Mouse (Mus musculus): ENCODE measurements around the gene Tnk1. TPM values are rescaled to one million over a fixed set of nuclear protein-coding genes. Genes with fewer than 3 reads are reported as not detected.
A peak's percentile ranks its signal among the peaks of the same experiment; 100 is the strongest.

Tnk1 gene
- not detected in 2 replicates for polyA plus RNA-seq (2012; ENCODE audit: insufficient read depth, insufficient read length, missing spikeins)

DNA sequence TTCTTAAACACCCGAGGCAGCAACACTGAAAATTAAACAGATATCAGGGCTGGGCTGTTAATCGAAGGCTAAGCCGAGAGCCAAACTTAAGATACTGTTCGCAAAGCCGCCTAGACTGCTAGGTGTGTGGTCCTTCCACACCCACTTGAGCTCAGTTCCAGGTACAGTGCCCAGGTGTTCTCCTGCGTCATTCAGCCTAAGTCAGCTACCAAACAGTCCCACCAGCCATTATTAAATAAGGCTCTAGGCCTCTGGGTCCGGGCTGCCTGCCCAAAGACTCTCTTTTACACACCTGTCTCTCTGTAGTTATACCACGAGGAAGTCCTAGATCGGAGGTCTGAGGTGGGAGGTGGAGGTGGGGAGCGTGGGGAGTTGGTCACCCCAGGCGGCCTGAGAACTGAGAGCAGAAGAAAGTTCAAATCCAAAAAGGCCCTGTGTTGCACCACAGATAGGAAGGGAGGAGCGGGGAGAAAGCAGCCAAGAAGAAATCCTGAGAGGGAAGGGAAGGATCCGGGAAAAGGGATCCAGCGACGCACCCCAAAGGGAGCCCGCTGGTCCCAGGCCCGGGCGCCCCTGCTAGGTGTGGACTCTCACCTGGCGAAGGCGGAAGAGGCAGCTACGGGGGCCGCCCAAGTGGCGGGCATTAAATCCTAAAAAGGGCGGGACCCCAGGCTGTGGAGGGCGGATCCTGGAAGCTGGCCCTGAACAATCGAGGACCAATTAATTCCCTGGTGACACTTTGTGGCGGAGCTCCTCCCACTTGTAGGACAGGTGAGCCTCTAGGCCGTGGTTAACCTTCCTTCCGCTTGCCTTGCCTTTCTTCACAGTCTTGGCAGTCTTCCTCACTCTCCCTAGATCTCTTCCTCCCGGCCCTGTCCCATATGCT, at the start of gene Tnk1:
Gene Tnk1 (minus strand): TSS at position 618 of the 886 bp plus-strand sequence.
- Histone ChIP-seq H3K4me1 (ENCODE audit: control insufficient read depth, insufficient read depth, low read length) (no peaks in the 10 kb centered on the region), H3K27ac (ENCODE audit: insufficient read depth, low read depth, low read length) (no peak within 1 kb of the TSS), H3K4me3 (ENCODE audit: insufficient read depth, low read length) (no peak within 1 kb of the TSS)
- TF ChIP-seq CTCF (IDR thresholded peaks at IDR 0.05; ENCODE audit: low read depth, low read length) (no peak), POLR2A (IDR thresholded peaks at IDR 0.05; ENCODE audit: borderline replicate concordance, low read depth, low read length) (no peak)

DNA sequence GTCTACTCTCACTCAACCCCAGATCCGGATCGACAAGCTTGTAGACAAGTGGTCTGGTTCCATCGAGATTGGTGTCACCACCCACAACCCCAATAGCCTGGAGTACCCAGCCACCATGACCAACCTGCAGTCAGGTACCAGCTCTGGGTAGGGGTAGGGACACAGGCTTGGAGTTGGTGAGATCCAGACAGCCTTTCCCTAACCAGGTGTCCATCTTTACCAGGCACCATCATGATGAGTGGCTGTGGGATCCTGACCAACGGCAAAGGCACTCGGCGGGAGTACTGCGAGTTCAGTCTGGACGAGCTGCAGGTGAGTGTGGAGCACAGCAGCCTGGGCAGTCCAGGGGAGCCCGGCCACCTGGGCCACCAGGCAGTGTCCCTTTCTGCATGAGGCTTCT, 45.8 kb upstream of the Tnk1 start:
- H3K4me1 ChIP-seq (ENCODE audit: control insufficient read depth, insufficient read depth, low read length): peaks cover 4% of the 10 kb centered on the region; the same call in 1 of the 2 replicates
- no peak overlapping the region for H3K4me3 ChIP-seq (ENCODE audit: insufficient read depth, low read length)
- H3K27ac ChIP-seq (ENCODE audit: insufficient read depth, low read depth, low read length): no peak overlapping the region
- TF ChIP-seq POLR2A (IDR thresholded peaks at IDR 0.05; ENCODE audit: borderline replicate concordance, low read depth, low read length): no peak
- TF ChIP-seq CTCF (IDR thresholded peaks at IDR 0.05; ENCODE audit: low read depth, low read length): no peak

DNA sequence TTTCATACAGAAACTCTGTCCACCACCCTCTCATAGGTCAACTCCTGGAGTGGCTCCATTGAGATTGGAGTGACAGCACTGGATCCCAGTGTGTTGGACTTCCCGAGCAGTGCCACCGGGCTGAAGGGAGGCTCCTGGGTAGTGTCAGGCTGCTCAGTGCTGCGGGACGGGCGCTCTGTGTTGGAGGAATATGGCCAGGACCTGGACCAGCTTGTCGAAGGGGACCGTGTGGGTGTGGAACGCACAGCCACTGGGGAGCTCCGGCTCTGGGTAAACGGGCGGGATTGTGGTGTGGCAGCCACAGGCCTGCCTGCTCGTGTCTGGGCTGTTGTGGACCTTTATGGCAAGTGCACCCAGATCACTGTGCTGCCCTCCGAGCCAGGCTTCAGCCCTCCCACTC, 44.4 kb upstream of the Tnk1 start:
- TF ChIP-seq POLR2A (IDR thresholded peaks at IDR 0.05; ENCODE audit: borderline replicate concordance, low read depth, low read length): no peak
- TF ChIP-seq CTCF (IDR thresholded peaks at IDR 0.05; ENCODE audit: low read depth, low read length): no peak
- Histone ChIP-seq H3K4me3 (ENCODE audit: insufficient read depth, low read length) (peak overlapping the region; percentile 72), H3K27ac (ENCODE audit: insufficient read depth, low read depth, low read length) (no peak overlapping the region), H3K4me1 (ENCODE audit: control insufficient read depth, insufficient read depth, low read length) (peaks cover 4% of the 10 kb centered on the region; the same call in 1 of the 2 replicates)

DNA sequence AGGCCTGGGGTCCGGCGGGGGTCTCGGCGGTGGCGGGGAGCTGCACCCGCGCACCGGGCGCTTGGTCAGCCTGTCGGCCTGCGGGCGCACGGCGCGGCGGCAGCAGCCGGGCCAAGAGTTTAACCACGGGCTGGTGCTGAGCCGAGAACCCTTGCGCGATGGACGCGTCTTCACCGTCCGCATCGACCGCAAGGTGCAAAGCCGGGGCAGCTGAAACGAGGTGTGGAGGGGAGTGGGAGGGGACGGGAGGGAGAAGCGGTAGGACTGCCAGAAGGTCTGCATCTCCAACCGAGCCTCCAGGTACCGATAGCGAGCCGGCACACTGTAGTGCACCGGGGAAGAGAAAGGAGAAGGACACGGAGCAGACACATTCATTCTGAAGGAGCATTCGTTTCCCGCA, 43.5 kb upstream of the Tnk1 start:
- Histone ChIP-seq H3K27ac (ENCODE audit: insufficient read depth, low read depth, low read length) (no peak overlapping the region), H3K4me3 (ENCODE audit: insufficient read depth, low read length) (peak overlapping the region; percentile 72), H3K4me1 (ENCODE audit: control insufficient read depth, insufficient read depth, low read length) (peaks cover 4% of the 10 kb centered on the region; the same call in 1 of the 2 replicates)
- TF ChIP-seq POLR2A (IDR thresholded peaks at IDR 0.05; ENCODE audit: borderline replicate concordance, low read depth, low read length): no peak
- TF ChIP-seq CTCF (IDR thresholded peaks at IDR 0.05; ENCODE audit: low read depth, low read length): no peak

DNA sequence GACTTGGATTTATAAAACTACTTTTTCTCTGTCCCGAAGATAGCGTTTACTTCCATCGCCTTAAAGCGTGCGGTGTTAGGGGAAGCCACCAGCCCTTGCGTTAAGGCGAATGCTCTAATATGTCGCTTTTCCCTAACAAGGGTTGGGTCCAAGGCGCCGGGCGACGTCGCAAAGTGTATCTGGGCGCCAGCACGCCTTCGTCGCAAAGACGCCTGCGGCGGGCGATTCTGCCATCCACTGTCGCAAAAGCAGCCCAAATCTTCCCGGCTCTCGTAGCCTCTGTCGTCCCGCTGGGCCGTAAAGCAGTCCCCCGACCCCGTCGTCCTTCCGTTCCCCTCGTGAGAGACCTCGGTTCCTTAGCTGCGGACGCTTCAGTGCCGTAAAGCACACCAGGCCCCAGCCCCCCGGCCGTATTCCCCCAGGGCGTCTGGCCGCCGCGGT, 42.9 kb upstream of the Tnk1 start:
- H3K4me3 ChIP-seq (ENCODE audit: insufficient read depth, low read length): peak overlapping the region; percentile 72
- TF ChIP-seq CTCF (IDR thresholded peaks at IDR 0.05; ENCODE audit: low read depth, low read length) (no peak), POLR2A (IDR thresholded peaks at IDR 0.05; ENCODE audit: borderline replicate concordance, low read depth, low read length) (no peak)
- peak overlapping the region; percentile 73 for H3K27ac ChIP-seq (ENCODE audit: insufficient read depth, low read depth, low read length)
- H3K4me1 ChIP-seq (ENCODE audit: control insufficient read depth, insufficient read depth, low read length): peaks cover 4% of the 10 kb centered on the region; the same call in 1 of the 2 replicates

DNA sequence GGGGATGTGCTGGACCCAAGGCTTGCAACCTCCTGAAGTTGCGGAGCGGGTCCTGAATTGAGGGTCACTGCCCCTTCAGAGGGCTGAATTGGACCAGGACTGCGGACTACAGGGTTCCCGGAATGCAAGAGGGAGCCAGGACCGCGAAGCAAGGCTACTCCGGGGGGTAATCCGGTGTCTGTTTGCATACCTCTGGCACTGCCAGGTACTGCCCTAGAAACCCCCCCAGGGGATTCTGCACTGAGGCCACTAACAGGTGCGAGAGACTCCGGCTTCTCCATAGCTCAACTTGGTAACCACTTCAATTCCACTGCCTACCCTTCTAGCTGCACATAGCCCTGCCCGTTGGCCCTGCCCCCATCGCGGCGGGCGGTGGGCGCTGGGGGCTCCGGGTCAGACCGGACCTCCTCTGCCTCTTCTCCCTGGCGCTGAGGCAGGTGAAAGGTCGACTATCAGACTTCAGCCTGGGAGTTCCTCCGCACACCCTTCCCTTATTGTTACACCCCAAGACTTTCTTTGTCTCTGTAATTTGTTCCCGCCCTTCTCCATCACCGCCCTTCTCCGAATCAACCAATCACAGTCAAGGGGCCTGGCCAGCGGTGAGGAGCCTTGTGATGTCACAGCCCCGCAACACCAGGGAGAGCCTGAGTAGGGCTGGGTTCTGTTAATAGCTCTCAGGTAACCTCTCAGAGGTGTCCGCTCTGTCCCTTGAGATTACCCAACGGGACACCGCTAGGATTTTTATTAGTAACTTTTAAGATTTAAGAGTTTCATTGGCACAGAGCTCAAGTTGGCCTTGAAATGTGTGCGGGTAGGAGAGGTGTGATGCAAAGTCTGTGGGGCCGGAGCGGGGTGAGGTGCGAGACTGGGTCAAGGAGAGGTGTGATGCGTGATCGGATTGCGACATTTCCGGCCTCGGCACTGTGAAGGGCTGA, 42.2 kb upstream of the Tnk1 start, which contains the start of the genes 2810408A11Rik and Neurl4:
Gene 2810408A11Rik (minus strand): TSS at position 517 of the 935 bp plus-strand sequence.
Gene Neurl4 (plus strand): TSS at position 602 of the 935 bp plus-strand sequence.
- Histone ChIP-seq H3K27ac (ENCODE audit: insufficient read depth, low read depth, low read length) (peak within 1 kb of the TSS; percentile 73), H3K4me1 (ENCODE audit: control insufficient read depth, insufficient read depth, low read length) (peaks cover 4% of the 10 kb centered on the region; the same call in 1 of the 2 replicates), H3K4me3 (ENCODE audit: insufficient read depth, low read length) (peak within 1 kb of the TSS; percentile 72)
- TF ChIP-seq POLR2A (IDR thresholded peaks at IDR 0.05; ENCODE audit: borderline replicate concordance, low read depth, low read length) (no peak), CTCF (IDR thresholded peaks at IDR 0.05; ENCODE audit: low read depth, low read length) (no peak)

DNA sequence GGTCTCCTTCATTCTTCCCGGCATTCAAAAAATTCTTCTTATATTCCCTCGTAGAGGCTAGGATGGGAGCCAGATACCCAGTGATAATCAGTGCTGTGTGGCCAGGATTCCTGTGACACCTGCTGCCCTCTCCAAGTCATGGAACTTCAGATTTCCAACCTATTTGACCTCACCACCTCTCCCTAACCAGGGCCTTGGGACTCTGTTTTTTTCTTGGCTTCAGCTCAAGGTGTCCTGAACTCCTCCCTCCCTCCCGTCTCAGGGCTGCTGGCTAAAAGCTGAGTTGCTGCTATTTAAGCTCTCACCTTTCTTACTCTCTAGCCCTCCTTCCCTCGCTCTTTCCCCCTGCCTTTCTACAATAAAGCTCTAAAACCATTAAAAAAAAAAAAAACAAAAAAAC, 41.3 kb upstream of the Tnk1 start:
- TF ChIP-seq CTCF (IDR thresholded peaks at IDR 0.05; ENCODE audit: low read depth, low read length): no peak
- no peak for TF ChIP-seq POLR2A (IDR thresholded peaks at IDR 0.05; ENCODE audit: borderline replicate concordance, low read depth, low read length)
- Histone ChIP-seq H3K4me1 (ENCODE audit: control insufficient read depth, insufficient read depth, low read length) (peaks cover 4% of the 10 kb centered on the region; the same call in 1 of the 2 replicates), H3K27ac (ENCODE audit: insufficient read depth, low read depth, low read length) (no peak overlapping the region), H3K4me3 (ENCODE audit: insufficient read depth, low read length) (no peak overlapping the region)

DNA sequence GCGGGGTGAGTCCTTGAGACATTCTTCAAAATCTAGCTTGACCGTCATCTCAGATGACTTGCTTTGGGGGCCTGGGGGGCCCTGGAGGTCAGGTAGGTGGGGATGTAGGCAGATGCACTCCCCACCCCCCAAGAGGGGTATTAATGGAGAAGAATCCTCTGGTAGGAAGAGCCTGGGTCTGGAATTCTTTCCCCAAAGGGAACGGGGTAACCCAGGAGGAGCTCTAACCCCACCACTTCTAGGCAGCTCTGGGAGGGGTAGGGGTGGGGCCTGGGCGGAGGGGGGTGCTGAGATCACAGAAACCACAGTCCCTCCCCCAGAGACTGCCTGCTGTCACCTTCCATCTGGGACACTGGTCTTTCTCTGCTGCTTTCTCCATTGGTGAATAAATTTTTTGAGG, 36.8 kb upstream of the Tnk1 start, which contains the start of gene Acap1:
Gene Acap1 (minus strand): TSS at position 249 of the 400 bp plus-strand sequence.
- TF ChIP-seq CTCF (IDR thresholded peaks at IDR 0.05; ENCODE audit: low read depth, low read length) (no peak), POLR2A (IDR thresholded peaks at IDR 0.05; ENCODE audit: borderline replicate concordance, low read depth, low read length) (no peak)
- Histone ChIP-seq H3K4me1 (ENCODE audit: control insufficient read depth, insufficient read depth, low read length) (peaks cover 9% of the 10 kb centered on the region), H3K27ac (ENCODE audit: insufficient read depth, low read depth, low read length) (no peak within 1 kb of the TSS), H3K4me3 (ENCODE audit: insufficient read depth, low read length) (no peak within 1 kb of the TSS)

DNA sequence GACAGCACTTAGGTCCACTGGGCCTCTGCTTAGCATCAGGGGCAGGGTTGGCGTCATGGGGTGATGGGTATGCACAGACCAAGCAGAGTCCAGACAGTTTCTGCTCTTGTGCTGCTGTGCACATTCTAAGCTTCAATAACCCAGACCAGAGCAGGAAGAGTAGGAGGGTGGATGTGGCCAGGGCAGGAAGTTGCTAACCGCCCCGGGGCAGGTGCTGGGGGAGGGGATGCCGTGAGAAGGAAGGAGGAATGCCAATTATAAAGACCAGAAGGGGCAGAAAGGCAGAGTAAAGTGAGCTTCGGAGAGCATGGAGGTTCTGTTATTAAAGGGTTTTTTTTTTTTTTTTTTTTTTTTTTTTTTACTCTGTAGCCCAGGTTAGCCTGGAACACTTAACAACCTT, 36.1 kb upstream of the Tnk1 start:
- Histone ChIP-seq H3K4me3 (ENCODE audit: insufficient read depth, low read length) (no peak overlapping the region), H3K27ac (ENCODE audit: insufficient read depth, low read depth, low read length) (no peak overlapping the region), H3K4me1 (ENCODE audit: control insufficient read depth, insufficient read depth, low read length) (peaks cover 8% of the 10 kb centered on the region)
- TF ChIP-seq POLR2A (IDR thresholded peaks at IDR 0.05; ENCODE audit: borderline replicate concordance, low read depth, low read length) (no peak), CTCF (IDR thresholded peaks at IDR 0.05; ENCODE audit: low read depth, low read length) (no peak)

All from bone marrow macrophage, adult 2 months (primary cell).